Mouse (Mus musculus): ENCODE measurements around the gene Prep. TPM values are rescaled to one million over a fixed set of nuclear protein-coding genes. Genes with fewer than 3 reads are reported as not detected.

The Prep gene
- polyA plus RNA-seq, 1 experiment from 2014 or later = 10.8 TPM

DNA sequence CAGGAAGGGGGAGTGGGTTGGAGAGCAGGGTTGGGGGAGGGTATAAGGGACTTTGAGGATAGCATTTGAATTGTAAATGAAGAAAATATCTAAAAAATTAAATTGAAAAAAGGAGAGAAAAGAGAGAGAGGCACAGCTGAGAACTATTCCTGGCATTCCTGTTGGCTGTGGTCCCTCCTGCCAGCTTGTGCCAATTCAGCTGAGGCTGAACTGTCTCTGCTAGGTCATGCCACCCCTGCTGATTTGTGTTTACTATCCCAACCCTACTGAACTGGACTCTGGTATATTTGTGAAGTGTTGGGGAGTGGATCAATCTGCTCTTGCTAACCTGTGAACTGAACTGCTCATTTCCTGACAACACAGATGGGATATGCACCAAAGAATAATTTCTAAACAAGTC, 143.2 kb downstream of the Prep start:
- ATAC-seq (ENCODE audit: low FRiP score, low TSS enrichment) = no peak
- no peaks in the 10 kb centered on the region for H3K4me1 ChIP-seq (replicated peaks; ENCODE audit: control insufficient read depth, insufficient read depth)
- H3K9me3 ChIP-seq (ENCODE audit: control insufficient read depth, low read length) = no peaks in the 10 kb centered on the region
- TF ChIP-seq EP300 (optimal IDR thresholded peaks at IDR 0.05) (no peak), CTCF (IDR thresholded peaks at IDR 0.05; ENCODE audit: low read depth) (no peak)
- no peak overlapping the region for H3K9ac ChIP-seq (ENCODE audit: low read length)
- H3K36me3 ChIP-seq (ENCODE audit: control insufficient read depth, insufficient read depth, low read length) = no peaks in the 10 kb centered on the region
- H3K27ac ChIP-seq (replicated peaks) = no peak overlapping the region
- no peak overlapping the region for H3K4me2 ChIP-seq (replicated peaks; ENCODE audit: low read depth)
- DNase-seq (ENCODE audit: low spot score) = no peak
- no peaks in the 10 kb centered on the region for H3K27me3 ChIP-seq (ENCODE audit: control insufficient read depth, insufficient read depth, low read length)
- H3K4me3 ChIP-seq (ENCODE audit: low read depth, low read length) = no peak overlapping the region

DNA sequence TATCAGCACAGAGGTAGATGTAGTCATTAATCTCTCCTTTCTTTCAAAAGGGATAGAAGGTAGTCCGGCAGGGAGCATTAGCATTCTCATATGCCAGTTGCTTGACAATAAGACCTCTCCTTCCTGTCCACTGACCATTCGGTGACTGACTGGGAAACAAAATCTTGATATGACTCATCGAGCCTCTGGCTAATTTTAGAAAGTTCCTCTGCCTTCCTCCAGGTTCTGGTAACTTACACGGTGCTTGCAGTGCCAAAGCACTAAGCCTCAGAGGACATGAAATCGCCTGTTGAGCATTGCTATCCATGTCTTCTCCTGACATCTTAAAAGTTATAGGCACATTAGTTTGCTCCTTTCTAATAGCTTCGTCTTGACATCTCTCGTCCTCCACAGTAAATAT, 149.7 kb downstream of the Prep start:
- Histone ChIP-seq H3K4me3 (ENCODE audit: low read depth, low read length) (no peak overlapping the region), H3K27ac (replicated peaks) (no peak overlapping the region), H3K4me2 (replicated peaks; ENCODE audit: low read depth) (no peak overlapping the region), H3K9ac (ENCODE audit: low read length) (no peak overlapping the region), H3K27me3 (ENCODE audit: control insufficient read depth, insufficient read depth, low read length) (no peaks in the 10 kb centered on the region), H3K9me3 (ENCODE audit: control insufficient read depth, low read length) (no peaks in the 10 kb centered on the region), H3K4me1 (replicated peaks; ENCODE audit: control insufficient read depth, insufficient read depth) (no peaks in the 10 kb centered on the region), H3K36me3 (ENCODE audit: control insufficient read depth, insufficient read depth, low read length) (no peaks in the 10 kb centered on the region)
- 65% methylated on average over 7 of the region's 7 CpGs for WGBS
- no peak for TF ChIP-seq CTCF (IDR thresholded peaks at IDR 0.05; ENCODE audit: low read depth)
- TF ChIP-seq EP300 (optimal IDR thresholded peaks at IDR 0.05) = no peak
- ATAC-seq (ENCODE audit: low FRiP score, low TSS enrichment) = no peak
- no peak for DNase-seq (ENCODE audit: low spot score)

Small RNAs within 50 kb of the gene (microRNA-seq; reads per million reads assigned to microRNA genes)
- not detected for gene Gm23766

Other genes starting within 250 kb of the Prep start
- gene Popdc3, start 110.9 kb downstream of the Prep start, polyA plus RNA-seq (2015; fragmentation: Nextera tagmentation; extraction: Ambion mirVana) = 3.3 and 4.2 TPM in 2 replicates